Mouse (Mus musculus): ENCODE measurements at regions not wholly inside any gene's neighbourhood (a gene's known extent, or its start where the extent isn't known, plus 50 kb on each side); places are given as distances from the start of the nearest gene placed in this dataset.

- no peaks in the 10 kb centered on the region for H3K4me1 ChIP-seq (ENCODE audit: control insufficient read depth, insufficient read depth, low read length)
- H3K4me2 ChIP-seq (replicated peaks; ENCODE audit: low read depth, low read length, severe bottlenecking) = no peak overlapping the region
- no peaks in the 10 kb centered on the region for H3K27me3 ChIP-seq (ENCODE audit: control insufficient read depth, insufficient read depth, low read length)
Observed at GRCm38 (mm10) chr13:50965678-50966077, 135.0 kb upstream of the Spin1 start.

DNA sequence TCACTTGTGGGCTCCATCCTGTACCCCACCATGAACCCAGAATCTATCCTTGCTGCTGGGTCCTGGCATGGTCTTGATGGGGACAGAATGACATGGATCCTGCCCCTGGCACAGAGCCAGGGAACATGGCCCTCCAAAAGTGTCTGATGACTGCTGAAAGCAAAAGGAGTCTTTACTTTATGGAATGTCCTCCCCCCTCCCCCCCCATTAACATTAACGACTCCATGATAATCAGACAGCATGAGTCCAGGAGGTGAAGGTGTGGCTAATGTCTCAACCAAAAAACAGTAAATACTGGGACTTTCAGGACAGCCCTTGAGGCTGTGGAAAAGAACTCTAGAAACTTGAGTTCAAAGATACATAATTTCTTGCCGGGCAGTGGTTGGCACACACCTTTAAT lies 133.9 kb upstream of the Spin1 start:
- ATAC-seq (ENCODE audit: low FRiP score, low read depth) = no peak
- H3K9ac ChIP-seq (ENCODE audit: low read depth, low read length, severe bottlenecking) = no peak overlapping the region
- no peaks in the 10 kb centered on the region for H3K4me1 ChIP-seq (ENCODE audit: control insufficient read depth, insufficient read depth, low read length)
- TF ChIP-seq POLR2A (IDR thresholded peaks at IDR 0.05; ENCODE audit: borderline replicate concordance, extremely low read depth, insufficient read depth, insufficient read length) = no peak
- H3K36me3 ChIP-seq (ENCODE audit: control insufficient read depth, insufficient read depth, low read length) = no peaks in the 10 kb centered on the region
- no peaks in the 10 kb centered on the region for H3K27me3 ChIP-seq (ENCODE audit: control insufficient read depth, insufficient read depth, low read length)
- 77% methylated on average over 2 of the region's 2 CpGs for WGBS
- no peak overlapping the region for H3K4me3 ChIP-seq (replicated peaks; ENCODE audit: low read length)
- H3K27ac ChIP-seq (replicated peaks; ENCODE audit: low read depth, low read length) = no peak overlapping the region
- no peak overlapping the region for H3K4me2 ChIP-seq (replicated peaks; ENCODE audit: low read depth, low read length, severe bottlenecking)
- H3K9me3 ChIP-seq (ENCODE audit: control insufficient read depth, low read length) = no peaks in the 10 kb centered on the region
- DNase-seq (ENCODE audit: low spot score) = no peak

More at GRCm38 (mm10) chr13:50965678-50966077, 135.0 kb upstream of the Spin1 start:
- no peaks in the 10 kb centered on the region for H3K9me3 ChIP-seq (ENCODE audit: control insufficient read depth, low read length)
- no peak for ATAC-seq (ENCODE audit: low FRiP score, low read depth)
- no peaks in the 10 kb centered on the region for H3K36me3 ChIP-seq (ENCODE audit: control insufficient read depth, insufficient read depth, low read length)
- 55% methylated on average over 4 of the region's 4 CpGs for WGBS
- DNase-seq (ENCODE audit: low spot score) = no peak
- H3K27ac ChIP-seq (replicated peaks; ENCODE audit: low read depth, low read length) = no peak overlapping the region
- no peak overlapping the region for H3K4me3 ChIP-seq (replicated peaks; ENCODE audit: low read length)
- no peak overlapping the region for H3K9ac ChIP-seq (ENCODE audit: low read depth, low read length, severe bottlenecking)
- no peak for TF ChIP-seq POLR2A (IDR thresholded peaks at IDR 0.05; ENCODE audit: borderline replicate concordance, extremely low read depth, insufficient read depth, insufficient read length)

DNA sequence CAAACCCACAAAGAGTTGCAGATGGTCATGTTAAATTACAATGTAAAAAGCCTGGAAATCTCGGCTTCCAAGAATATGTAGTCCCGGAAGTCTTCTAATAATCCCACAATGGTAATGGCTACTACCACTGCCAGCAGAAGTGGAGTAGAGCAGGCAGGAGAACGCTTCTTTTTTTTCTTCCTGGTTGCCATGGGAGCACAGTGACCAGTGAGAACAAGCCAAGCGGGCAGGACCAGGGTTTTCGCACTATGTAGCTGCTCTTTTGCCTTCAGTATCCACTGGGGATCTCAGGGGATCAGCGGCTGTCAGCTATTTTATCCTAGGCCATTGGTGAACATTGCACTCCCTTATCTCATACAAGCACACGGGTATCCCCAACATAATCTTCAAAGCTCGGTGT lies 127.3 kb upstream of the Spin1 start:
- Histone ChIP-seq H3K9ac (ENCODE audit: low read depth, low read length, severe bottlenecking) (no peak overlapping the region), H3K27me3 (ENCODE audit: control insufficient read depth, insufficient read depth, low read length) (no peaks in the 10 kb centered on the region), H3K4me3 (replicated peaks; ENCODE audit: low read length) (no peak overlapping the region), H3K4me1 (ENCODE audit: control insufficient read depth, insufficient read depth, low read length) (peaks cover 12% of the 10 kb centered on the region; the same call in 1 of the 2 replicates), H3K27ac (replicated peaks; ENCODE audit: low read depth, low read length) (no peak overlapping the region), H3K9me3 (ENCODE audit: control insufficient read depth, low read length) (no peaks in the 10 kb centered on the region), H3K36me3 (ENCODE audit: control insufficient read depth, insufficient read depth, low read length) (no peaks in the 10 kb centered on the region), H3K4me2 (replicated peaks; ENCODE audit: low read depth, low read length, severe bottlenecking) (no peak overlapping the region)
- no peak for TF ChIP-seq POLR2A (IDR thresholded peaks at IDR 0.05; ENCODE audit: borderline replicate concordance, extremely low read depth, insufficient read depth, insufficient read length)
- WGBS = 80% methylated on average over 8 of the region's 8 CpGs
- DNase-seq (ENCODE audit: low spot score) (no peak), ATAC-seq (ENCODE audit: low FRiP score, low read depth) (no peak)

GRCm38 (mm10) chr13:50975306-50975920 lies 125.3 kb upstream of the Spin1 start:
- peak; percentile 58 for ATAC-seq (ENCODE audit: low FRiP score, low read depth)
- no peak for TF ChIP-seq POLR2A (IDR thresholded peaks at IDR 0.05; ENCODE audit: borderline replicate concordance, extremely low read depth, insufficient read depth, insufficient read length)
- Histone ChIP-seq H3K27ac (replicated peaks; ENCODE audit: low read depth, low read length) (no peak overlapping the region; the same call in 1 of the 2 replicates), H3K4me3 (replicated peaks; ENCODE audit: low read length) (no peak overlapping the region), H3K4me2 (replicated peaks; ENCODE audit: low read depth, low read length, severe bottlenecking) (no peak overlapping the region; the same call in 1 of the 2 replicates), H3K9me3 (ENCODE audit: control insufficient read depth, low read length) (no peaks in the 10 kb centered on the region), H3K27me3 (ENCODE audit: control insufficient read depth, insufficient read depth, low read length) (no peaks in the 10 kb centered on the region), H3K9ac (ENCODE audit: low read depth, low read length, severe bottlenecking) (no peak overlapping the region), H3K4me1 (ENCODE audit: control insufficient read depth, insufficient read depth, low read length) (peaks cover 12% of the 10 kb centered on the region; the same call in 1 of the 2 replicates), H3K36me3 (ENCODE audit: control insufficient read depth, insufficient read depth, low read length) (no peaks in the 10 kb centered on the region)
- 17% methylated on average over 12 of the region's 12 CpGs for WGBS
- DNase-seq (ENCODE audit: low spot score) = peak; percentile 62

GRCm38 (mm10) chr13:50982005-50982404 lies 118.7 kb upstream of the Spin1 start:
- 0 out of 2 replicates have a peak overlapping the region, but pooled peaks have one; percentile 19 for H3K27ac ChIP-seq (replicated peaks; ENCODE audit: low read depth, low read length)
- no peak overlapping the region for H3K9ac ChIP-seq (ENCODE audit: low read depth, low read length, severe bottlenecking)
- ATAC-seq (ENCODE audit: low FRiP score, low read depth) (peak; percentile 69), DNase-seq (ENCODE audit: low spot score) (peak; percentile 57)
- no peaks in the 10 kb centered on the region for H3K36me3 ChIP-seq (ENCODE audit: control insufficient read depth, insufficient read depth, low read length)
- H3K4me2 ChIP-seq (replicated peaks; ENCODE audit: low read depth, low read length, severe bottlenecking) = no peak overlapping the region
- no peak overlapping the region for H3K4me3 ChIP-seq (replicated peaks; ENCODE audit: low read length)
- no peaks in the 10 kb centered on the region for H3K9me3 ChIP-seq (ENCODE audit: control insufficient read depth, low read length)
- no peak for TF ChIP-seq POLR2A (IDR thresholded peaks at IDR 0.05; ENCODE audit: borderline replicate concordance, extremely low read depth, insufficient read depth, insufficient read length)
- 4% methylated on average over 1 of the region's 1 CpGs for WGBS
- no peaks in the 10 kb centered on the region for H3K27me3 ChIP-seq (ENCODE audit: control insufficient read depth, insufficient read depth, low read length)
- H3K4me1 ChIP-seq (ENCODE audit: control insufficient read depth, insufficient read depth, low read length) = peaks cover 6% of the 10 kb centered on the region
